Mouse (Mus musculus) adrenal gland, adult 2 months (tissue): ENCODE measurements around the gene Pawr. TPM values are rescaled to one million over a fixed set of nuclear protein-coding genes. Genes with fewer than 3 reads are reported as not detected.

ENCODE experiments used
- DNase-seq: peaks from one replicate; pipeline ENCODE4 v3.0.0; 2021
- long read RNA-seq: library from polyadenylated mRNA; stranded (forward); transcript quantifications from one replicate; pipeline ENCODE4 v2.0.0, GENCODE M21; 2021
- polyA plus RNA-seq: library from polyadenylated mRNA; depleted of rRNA; stranded (reverse); fragments of >200 nt; gene quantifications from 2 replicates; pipeline ENCODE4 v1.2.3, GENCODE M21; 2012; rRNA removed
- total RNA-seq, 2 experiments: library from RNA; stranded (reverse); gene quantifications; 2 replicates each; pipeline ENCODE4 v1.2.3; 2021

Gene Pawr
- total RNA-seq (10 to 100 TPM; 11.5 to 11.9 TPM), polyA plus RNA-seq (10.0 and 14.5 TPM in 2 replicates)
- long read RNA-seq, transcript Pawr-201 (7 exons, 1,745 nt), result major isoform, 8 of 9 reads
- long read RNA-seq, partial matches to known transcripts, result 1 of 9 reads
- long read RNA-seq, other reads (novel, unspliced or antisense), result 0 of 9 reads

GRCm38 (mm10) chr10:108331784-108332561, at the start of gene Pawr:
Gene Pawr (plus strand): TSS chr10:108332121.
- DNase-seq, result peak; percentile 88

- no peak for DNase-seq
These were observed 49.6 kb upstream of the Pawr start for GRCm38 (mm10) chr10:108282351-108282750.

GRCm38 (mm10) chr10:108283418-108283817, 48.5 kb upstream of the Pawr start:
- no peak for DNase-seq

DNA sequence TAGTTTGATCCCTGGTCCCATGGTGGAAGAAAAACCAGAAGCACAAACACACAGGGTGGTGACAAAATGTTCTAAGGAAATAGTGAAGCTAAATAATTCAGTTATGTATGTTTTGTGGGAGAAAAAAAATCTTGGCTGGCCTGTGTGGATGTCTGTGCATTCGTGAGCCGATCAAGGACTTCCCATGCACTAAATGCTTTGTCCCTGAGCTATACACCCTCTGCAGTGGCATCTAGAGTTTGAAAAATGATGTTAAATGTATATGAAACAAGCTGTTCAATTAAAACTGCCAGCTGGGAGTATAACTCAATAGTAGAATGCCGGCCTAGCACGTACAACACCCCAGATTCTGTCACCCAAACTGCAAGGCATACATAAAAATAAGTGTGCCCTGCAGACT, 48.1 kb upstream of the Pawr start:
- DNase-seq, result no peak

GRCm38 (mm10) chr10:108284445-108284844, 47.5 kb upstream of the Pawr start:
- no peak for DNase-seq

GRCm38 (mm10) chr10:108284977-108285376, 46.9 kb upstream of the Pawr start:
- no peak for DNase-seq

DNA sequence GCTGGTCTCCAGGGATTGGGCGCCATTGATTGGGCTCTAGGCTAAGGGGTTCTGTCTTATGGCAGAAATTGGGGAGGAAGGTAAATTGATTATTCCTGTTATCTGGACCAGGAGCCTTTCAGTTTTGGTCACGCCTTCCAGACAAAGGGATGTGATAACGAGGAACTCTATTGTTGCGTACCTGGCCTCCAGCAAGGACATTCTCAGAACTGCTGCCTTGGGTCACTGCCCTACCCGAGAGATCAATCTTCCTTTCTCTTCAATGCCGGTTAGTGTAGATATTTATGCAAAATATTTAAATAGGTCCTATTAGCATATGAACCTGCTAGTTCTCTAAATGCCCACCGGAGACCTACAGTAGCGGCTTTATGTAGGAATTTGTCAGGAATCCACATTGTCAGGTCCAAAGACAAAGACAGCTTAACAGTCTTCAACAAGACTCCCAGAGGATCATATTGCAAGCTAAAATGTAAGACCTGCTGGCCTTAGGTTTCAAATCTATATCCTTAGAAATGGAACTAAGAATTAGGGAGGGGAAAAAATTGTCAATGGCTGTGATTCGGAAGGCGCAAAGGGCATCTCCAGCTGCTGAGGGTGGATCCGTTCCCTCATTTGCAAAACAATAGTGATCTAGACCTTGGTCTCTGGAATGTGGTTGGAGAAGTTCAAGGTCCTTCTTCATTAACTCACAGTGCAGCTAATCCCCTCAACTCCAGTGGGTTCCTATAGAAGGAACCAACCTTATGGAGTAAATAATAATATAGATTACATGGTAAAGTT, 45.1 kb upstream of the Pawr start:
- DNase-seq, result no peak

DNA sequence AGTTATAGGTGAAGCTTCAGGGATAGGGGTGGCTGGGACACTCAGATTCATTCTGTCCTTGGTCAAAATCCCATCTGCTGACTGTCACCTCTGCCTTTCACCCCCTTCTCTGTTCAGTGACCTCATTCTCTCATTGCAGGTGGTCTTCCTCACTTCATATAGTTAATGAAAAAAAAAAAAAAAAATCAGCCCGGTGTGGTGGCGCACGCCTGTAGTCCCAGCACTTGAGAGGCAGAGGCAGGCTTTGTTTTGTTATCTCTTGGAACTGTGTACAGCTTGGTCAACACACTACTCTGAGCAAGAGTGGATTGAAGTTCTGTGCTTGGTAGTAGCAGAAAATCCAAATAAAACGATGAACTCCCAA, 44.5 kb upstream of the Pawr start:
- no peak for DNase-seq

DNA sequence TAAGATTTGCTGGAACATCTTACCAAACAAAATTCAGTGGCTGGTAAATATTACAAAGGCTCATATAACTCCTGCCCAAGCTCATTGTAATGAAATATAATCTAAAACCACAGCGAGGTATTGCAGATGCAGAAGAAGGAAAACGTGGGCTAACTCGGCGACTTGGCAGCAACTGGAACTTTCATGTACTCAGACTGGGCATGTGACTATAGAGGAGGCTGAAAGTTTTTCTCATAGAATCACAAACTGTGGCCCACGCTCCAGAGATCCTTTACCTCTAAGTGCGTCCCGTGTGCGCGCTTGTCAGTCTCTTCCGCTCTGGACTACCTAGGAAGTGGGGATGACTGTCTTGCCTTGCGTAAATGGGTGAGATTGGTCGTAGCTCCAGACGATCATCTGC, 41.9 kb upstream of the Pawr start:
- DNase-seq, result no peak

DNA sequence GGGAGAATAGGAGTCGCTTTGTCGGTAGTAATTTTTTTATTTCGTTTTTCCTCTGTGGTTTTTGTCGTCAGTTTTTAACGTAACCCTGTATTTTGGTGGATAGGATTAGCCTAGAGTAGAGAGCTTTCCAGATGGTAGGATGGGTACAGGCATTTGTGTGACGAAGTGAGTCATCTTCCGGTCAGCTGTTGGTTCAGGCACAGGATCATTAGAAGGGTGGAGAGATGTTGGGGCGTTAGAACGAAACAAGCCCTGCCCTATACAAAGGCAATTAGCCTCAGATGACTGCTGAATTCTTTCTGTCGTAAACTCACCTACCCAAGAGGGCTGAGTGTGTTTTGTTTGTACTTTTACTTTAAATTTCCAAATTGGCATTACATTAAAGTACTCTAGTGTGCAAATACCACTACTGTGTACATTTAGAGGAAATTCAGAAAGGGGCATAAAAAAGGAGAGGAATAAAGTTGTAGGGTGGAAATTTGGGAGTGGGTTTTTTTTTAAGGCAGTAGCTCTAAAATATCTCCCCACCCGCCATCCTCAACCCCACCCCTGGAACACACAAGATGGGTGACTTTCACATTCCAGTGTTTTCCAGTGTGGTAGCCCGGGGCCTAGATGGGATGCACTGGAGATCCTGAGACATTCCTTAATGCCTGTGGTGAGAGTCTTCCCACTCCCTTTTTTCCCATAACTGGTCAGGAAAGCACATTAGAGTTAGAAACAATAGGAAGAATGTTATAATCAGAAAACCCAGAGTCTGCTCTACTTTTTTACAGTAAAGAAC, 40.0 kb upstream of the Pawr start:
- DNase-seq, result no peak

GRCm38 (mm10) chr10:108292651-108293050, 39.3 kb upstream of the Pawr start:
- DNase-seq, result no peak

- no peak for DNase-seq
These were observed 38.2 kb upstream of the Pawr start for GRCm38 (mm10) chr10:108293620-108294195.

GRCm38 (mm10) chr10:108294766-108295165, 37.2 kb upstream of the Pawr start:
- no peak for DNase-seq

- DNase-seq, result no peak
These were observed 35.5 kb upstream of the Pawr start for GRCm38 (mm10) chr10:108296446-108296845.

- no peak for DNase-seq
These were observed 33.7 kb upstream of the Pawr start for GRCm38 (mm10) chr10:108298261-108298660.

DNA sequence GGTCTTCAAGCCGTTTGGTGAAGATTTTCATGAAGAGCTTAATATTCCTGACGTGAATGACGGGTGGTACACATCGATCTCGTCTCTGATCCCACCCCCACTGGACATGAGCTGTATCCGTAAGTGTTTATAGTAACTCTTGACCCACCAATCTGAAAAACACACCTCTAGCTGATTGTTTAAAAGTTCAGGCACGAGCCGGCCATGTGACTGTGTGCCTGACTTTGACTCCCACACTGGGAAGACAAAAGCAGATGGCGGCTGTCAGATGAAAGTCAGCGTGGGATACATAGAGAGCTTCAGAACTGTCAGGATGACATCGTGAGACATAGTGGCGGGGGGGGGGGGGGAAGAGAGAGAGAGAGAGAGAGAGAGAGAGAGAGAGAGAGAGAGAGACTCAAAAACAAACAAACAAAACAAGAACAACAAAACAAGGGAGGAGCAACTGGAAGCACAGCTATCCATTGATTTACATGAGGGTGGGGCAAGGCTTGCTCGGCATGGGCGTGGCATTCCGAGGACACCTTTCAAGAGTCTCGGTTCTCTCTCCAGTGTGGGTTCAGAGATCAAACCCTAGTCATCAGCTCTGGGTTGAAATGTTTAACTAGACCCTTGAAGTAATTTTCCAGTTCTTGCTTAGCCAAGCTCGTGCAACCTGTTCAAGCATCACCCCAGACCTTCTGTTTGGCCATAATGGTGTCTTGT, 32.9 kb upstream of the Pawr start:
- no peak for DNase-seq

DNA sequence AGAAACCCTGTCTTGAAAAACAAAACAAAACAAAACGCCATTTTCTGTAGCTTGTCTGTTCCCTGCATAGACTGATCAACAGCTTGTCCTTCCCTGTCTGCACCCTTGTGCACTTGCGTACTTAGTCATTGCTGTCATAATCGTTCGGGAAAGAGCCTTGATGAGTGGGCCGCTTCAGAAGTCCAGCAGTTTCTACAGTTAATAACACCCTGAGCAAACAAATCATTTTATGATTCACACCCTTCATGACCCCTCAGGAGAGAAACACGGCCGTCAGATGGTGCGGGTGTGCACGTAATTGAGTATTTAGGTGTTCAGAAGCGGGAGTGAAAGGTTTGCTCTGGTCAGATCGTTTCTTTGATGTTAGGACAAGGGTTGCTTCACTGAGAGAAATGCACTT, 32.1 kb upstream of the Pawr start:
- DNase-seq, result peak; percentile 18

DNA sequence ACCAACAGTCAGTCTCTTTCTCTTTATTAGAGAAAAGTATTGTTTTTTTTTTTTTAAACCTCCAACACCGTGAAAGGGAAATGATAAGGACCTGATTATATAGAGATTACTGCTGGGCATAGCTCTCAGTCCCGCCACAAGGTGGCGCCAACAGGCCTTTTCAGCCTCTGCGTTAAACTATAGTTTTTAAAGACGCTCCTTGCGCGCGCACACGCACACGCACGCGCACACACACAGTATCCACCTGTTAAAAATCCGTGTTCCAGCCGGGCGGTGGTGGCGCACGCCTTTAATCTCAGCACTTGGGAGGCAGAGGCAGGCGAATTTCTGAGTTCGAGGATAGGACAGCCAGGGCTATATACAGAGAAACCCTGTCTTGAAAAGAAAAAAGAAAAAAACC, 31.1 kb upstream of the Pawr start:
- DNase-seq, result peak; percentile 82

- DNase-seq, result no peak
These were observed 24.1 kb upstream of the Pawr start for GRCm38 (mm10) chr10:108307772-108308171.

DNA sequence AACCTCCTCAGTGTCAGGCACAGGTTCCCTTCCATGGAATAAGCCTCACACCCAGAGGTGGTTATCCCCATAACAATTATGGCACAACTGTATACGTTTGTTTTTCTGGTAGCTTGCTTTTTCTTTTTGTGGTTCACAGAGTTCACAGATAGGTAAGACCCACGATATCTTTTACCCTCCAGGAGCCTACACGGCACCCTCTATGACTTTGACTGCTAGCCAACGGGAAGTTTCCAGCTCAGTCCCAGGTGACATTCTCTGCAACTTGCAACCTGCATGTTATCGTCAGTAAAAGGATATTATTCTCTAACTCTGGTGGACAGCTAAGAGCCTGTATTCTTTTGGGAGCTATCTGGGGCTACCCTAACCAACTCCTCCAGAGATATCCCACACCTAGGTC, 21.7 kb upstream of the Pawr start:
- DNase-seq, result no peak

GRCm38 (mm10) chr10:108311396-108311795, 20.5 kb upstream of the Pawr start:
- no peak for DNase-seq
